ENCODE assay signal across 13 mouse cellular contexts in the genomic region with DNA sequence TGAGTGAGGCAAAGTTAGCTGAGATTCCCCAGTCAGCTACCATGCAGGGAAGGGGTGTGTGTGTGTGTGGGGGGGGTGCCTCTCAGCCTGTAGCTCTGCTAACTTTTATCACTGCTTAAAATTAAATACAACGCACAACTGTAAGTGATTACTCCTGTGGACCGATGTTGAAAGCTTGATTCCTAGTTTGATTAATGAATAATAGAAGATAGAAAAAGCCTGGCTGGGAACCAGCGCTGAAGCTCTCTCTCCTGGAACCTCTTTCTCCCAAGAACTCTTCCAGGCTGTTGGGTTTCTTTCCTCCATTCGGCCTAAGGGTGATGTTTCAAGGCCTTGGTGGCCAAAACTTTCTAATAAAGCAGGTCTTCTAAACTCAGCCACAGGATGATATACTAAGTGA. TPM values are rescaled to one million over a fixed set of nuclear protein-coding genes. Genes with fewer than 3 reads are reported as not detected.
DNase-seq lines count a peak whose midpoint lies in the region; ATAC-seq lines count a peak whose summit lies in the region.
"Had no signal": no experiment of that assay in that cellular context is flagged by ENCODE, and none has a peak within 500 bp of the region (broad histone marks: within the 10 kb centered on the region; RNA-seq: fewer than 3 reads in every experiment).

No protein-coding gene starts in this region.

- intact Hi-C loops in heart, postnatal 36 days (cut with DNase I) = loop anchor here (10.0 kb wide), 1 partner anchor 208 kb away; no protein-coding TSS in a partner anchor
- intact Hi-C loops in left cerebral cortex, postnatal 25 days (cut with DNase I) = no loop called here

- H3K4me2 ChIP-seq in heart, embryonic 16.5 days (ENCODE audit: low read depth, low read length) = peak overlapping the region; percentile 98; the same call in 1 of the 2 replicates
- H3K4me2 ChIP-seq in embryonic facial prominence, embryonic 14.5 days (ENCODE audit: low read depth, low read length) = peak overlapping the region; percentile 68
- peak overlapping the region; percentile 87 for H3K4me2 ChIP-seq in intestine, embryonic 16.5 days (ENCODE audit: low read depth, low read length)
- 0 out of 2 replicates have a peak overlapping the region, but pooled peaks have one; percentile 1 for H3K4me2 ChIP-seq in liver, embryonic 15.5 days

- no peak for DNase-seq in heart, postnatal 36 days
- no peak for DNase-seq in embryonic facial prominence, embryonic 14.5 days (ENCODE audit: low spot score)
- no peak for DNase-seq in left cerebral cortex, postnatal 25 days (ENCODE audit: low spot score in 2 of 2)
- no peak for DNase-seq in MN1 (ENCODE audit: low spot score)
- no peak for DNase-seq in right cerebral cortex, adult 2 months (ENCODE audit: low spot score in 2 of 2)
- DNase-seq: adrenal gland, postnatal 14 days; embryo, embryonic 11 days; layer of hippocampus, postnatal 36 days had no signal

- H3K36me3 ChIP-seq in heart, embryonic 16.5 days (ENCODE audit: control insufficient read depth, insufficient read depth) = no peaks in the 10 kb centered on the region
- no peaks in the 10 kb centered on the region for H3K36me3 ChIP-seq in embryonic facial prominence, embryonic 14.5 days (ENCODE audit: control insufficient read depth, insufficient read depth, low read length)
- no peaks in the 10 kb centered on the region for H3K36me3 ChIP-seq in intestine, embryonic 16.5 days (ENCODE audit: control insufficient read depth, insufficient read depth, low read length)
- no peaks in the 10 kb centered on the region for H3K36me3 ChIP-seq in liver, embryonic 15.5 days (replicated peaks)

- H3K9me3 ChIP-seq in heart, embryonic 16.5 days (replicated peaks; ENCODE audit: control insufficient read depth, low read length) = no peaks in the 10 kb centered on the region
- no peaks in the 10 kb centered on the region for H3K9me3 ChIP-seq in embryonic facial prominence, embryonic 14.5 days (ENCODE audit: control insufficient read depth, low read length)
- no peaks in the 10 kb centered on the region for H3K9me3 ChIP-seq in intestine, embryonic 16.5 days (ENCODE audit: control insufficient read depth, low read length)
- H3K9me3 ChIP-seq in liver, embryonic 15.5 days (replicated peaks) = no peaks in the 10 kb centered on the region

- 66% methylated on average over 4 of the region's 4 CpGs for WGBS in heart, embryonic 16.5 days
- 66% methylated on average over 4 of the region's 4 CpGs for WGBS in embryonic facial prominence, embryonic 14.5 days
- 29% methylated on average over 4 of the region's 4 CpGs for WGBS in intestine, embryonic 16.5 days
- 62% methylated on average over 4 of the region's 4 CpGs for WGBS in liver, embryonic 15.5 days (ENCODE audit: insufficient replicate concordance)

- no peak overlapping the region for H3K9ac ChIP-seq in heart, embryonic 16.5 days (ENCODE audit: low read length)
- peak overlapping the region; percentile 32; the same call in 1 of the 2 replicates for H3K9ac ChIP-seq in embryonic facial prominence, embryonic 14.5 days (ENCODE audit: low read depth, low read length)
- peak overlapping the region; percentile 63 for H3K9ac ChIP-seq in intestine, embryonic 16.5 days (ENCODE audit: low read depth, low read length)
- no peak overlapping the region for H3K9ac ChIP-seq in liver, embryonic 15.5 days

- no peaks in the 10 kb centered on the region for H3K27me3 ChIP-seq in heart, embryonic 16.5 days (ENCODE audit: control insufficient read depth, insufficient read depth, low read length)
- H3K27me3 ChIP-seq in embryonic facial prominence, embryonic 14.5 days (replicated peaks; ENCODE audit: control insufficient read depth, insufficient read depth, low read length) = no peaks in the 10 kb centered on the region
- H3K27me3 ChIP-seq in intestine, embryonic 16.5 days (replicated peaks; ENCODE audit: control insufficient read depth, insufficient read depth, low read length) = no peaks in the 10 kb centered on the region
- H3K27me3 ChIP-seq in liver, embryonic 15.5 days = peaks cover 17% of the 10 kb centered on the region

- peaks cover 8% of the 10 kb centered on the region; the same call in 1 of the 2 replicates for H3K4me1 ChIP-seq in heart, embryonic 16.5 days (ENCODE audit: control insufficient read depth, insufficient read depth, low read length)
- peaks cover 5% of the 10 kb centered on the region; the same call in 1 of the 2 replicates for H3K4me1 ChIP-seq in embryonic facial prominence, embryonic 14.5 days (ENCODE audit: control insufficient read depth, insufficient read depth, low read length)
- peaks cover 17% of the 10 kb centered on the region for H3K4me1 ChIP-seq in intestine, embryonic 16.5 days (ENCODE audit: control insufficient read depth, insufficient read depth, low read length)
- H3K4me1 ChIP-seq in liver, embryonic 15.5 days (replicated peaks) = no peaks in the 10 kb centered on the region; the same call in 1 of the 2 replicates

- no peak overlapping the region for H3K27ac ChIP-seq in heart, embryonic 16.5 days (ENCODE audit: low read length)
- H3K27ac ChIP-seq in embryonic facial prominence, embryonic 14.5 days (replicated peaks; ENCODE audit: low read depth, low read length) = no peak overlapping the region
- peak overlapping the region; percentile 70 for H3K27ac ChIP-seq in intestine, embryonic 16.5 days (ENCODE audit: low read length)
- H3K27ac ChIP-seq in liver, embryonic 15.5 days (replicated peaks) = no peak overlapping the region

- H3K4me3 ChIP-seq in heart, embryonic 16.5 days (ENCODE audit: low read length) = no peak overlapping the region
- H3K4me3 ChIP-seq in embryonic facial prominence, embryonic 14.5 days (ENCODE audit: low read depth, low read length) = peak overlapping the region; percentile 59; the same call in 1 of the 2 replicates
- peak overlapping the region; percentile 89 for H3K4me3 ChIP-seq in intestine, embryonic 16.5 days (ENCODE audit: low read length)
- no peak overlapping the region for H3K4me3 ChIP-seq in liver, embryonic 15.5 days (replicated peaks)

- no peak for ATAC-seq in heart, embryonic 16.5 days (replicated peaks; ENCODE audit: extremely low read depth, insufficient read depth, low FRiP score)
- ATAC-seq in embryonic facial prominence, embryonic 14.5 days (ENCODE audit: low read depth) = no peak
- ATAC-seq in intestine, embryonic 16.5 days = no peak
- ATAC-seq in liver, embryonic 15.5 days (ENCODE audit: insufficient read depth) = no peak

RNA-seq across cellular contexts. Expression of gene Tshz2, which starts 3.6 kb away (rescaled TPM):
- polyA plus RNA-seq in heart, embryonic 16.5 days (2015; fragmentation: Nextera tagmentation; extraction: Ambion mirVana) = 3.2 and 3.6 TPM in 2 replicates
- 10 to 100 TPM; 13.6 to 14.9 TPM for total RNA-seq in heart, postnatal 36 days (2021)
- polyA plus RNA-seq in embryonic facial prominence, embryonic 14.5 days (2014; fragmentation: Nextera tagmentation; extraction: Ambion mirVana) = 8.5 and 9.3 TPM in 2 replicates
- polyA plus RNA-seq in intestine, embryonic 16.5 days (2015; fragmentation: Nextera tagmentation; extraction: Ambion mirVana) = 12.7 and 14.0 TPM in 2 replicates
- polyA plus RNA-seq in liver, embryonic 15.5 days (2015; fragmentation: Nextera tagmentation; extraction: Ambion mirVana) = 0.70 and 0.88 TPM in 2 replicates
- total RNA-seq in left cerebral cortex, postnatal 25 days (2021) = 10 to 100 TPM; 29.8 to 29.9 TPM

RNA-seq across cellular contexts. Expression of gene Gm11011, which starts 48.9 kb away (rescaled TPM):
- not detected in 2 replicates for polyA plus RNA-seq in heart, embryonic 16.5 days (2015; fragmentation: Nextera tagmentation; extraction: Ambion mirVana)
- total RNA-seq in heart, postnatal 36 days (2021) = not detected
- not detected in 2 replicates for polyA plus RNA-seq in embryonic facial prominence, embryonic 14.5 days (2014; fragmentation: Nextera tagmentation; extraction: Ambion mirVana)
- polyA plus RNA-seq in intestine, embryonic 16.5 days (2015; fragmentation: Nextera tagmentation; extraction: Ambion mirVana) = not detected in 2 replicates
- not detected in 2 replicates for polyA plus RNA-seq in liver, embryonic 15.5 days (2015; fragmentation: Nextera tagmentation; extraction: Ambion mirVana)
- total RNA-seq in left cerebral cortex, postnatal 25 days (2021) = not detected
- total RNA-seq: adrenal gland, postnatal 14 days; layer of hippocampus, postnatal 36 days had no signal
- polyA plus RNA-seq: gonadal fat pad, adult 2 months; urinary bladder, adult 2 months had no signal

Comparison
In these comparisons a context has a peak if more than half of its experiments do, and no peak if none do; other contexts are left out.
1. H3K4me2 ChIP-seq: peak in every context shown above with its lines; median percentile 98 in heart, embryonic 16.5 days; 87 in intestine, embryonic 16.5 days; 68 in embryonic facial prominence, embryonic 14.5 days; 1 in liver, embryonic 15.5 days.
2. H3K4me3 ChIP-seq: peak in embryonic facial prominence, embryonic 14.5 days (single experiment) and intestine, embryonic 16.5 days (single experiment); none in heart, embryonic 16.5 days (single experiment) and liver, embryonic 15.5 days (single experiment).
3. H3K9ac ChIP-seq: peak in embryonic facial prominence, embryonic 14.5 days (single experiment) and intestine, embryonic 16.5 days (single experiment); none in heart, embryonic 16.5 days (single experiment) and liver, embryonic 15.5 days (single experiment).